In genomic region chrX:139870300-139870711, GRCm38 (mm10) we compare ENCODE assay signal across 8 mouse cellular contexts. TPM values are rescaled to one million over a fixed set of nuclear protein-coding genes. Genes with fewer than 3 reads are reported as not detected.
DNase-seq lines count a peak whose midpoint lies in the region; ATAC-seq lines count a peak whose summit lies in the region.

No protein-coding gene starts in this region.

- intact Hi-C loops in left cerebral cortex, postnatal 36 days (cut with DNase I): no loop called here

- 0 out of 2 replicates have a peak, but pooled peaks have one; percentile 23 for ATAC-seq in cerebellum, adult (ENCODE audit: insufficient number of reproducible peaks, low FRiP score, low TSS enrichment)
- peak; percentile 12; the same call in 1 of the 2 replicates for ATAC-seq in hindbrain, embryonic 14.5 days (ENCODE audit: low FRiP score)
- peak; percentile 30 for ATAC-seq in liver, embryonic 11.5 days (replicated peaks; ENCODE audit: low FRiP score)

- H3K4me1 ChIP-seq in hindbrain, embryonic 14.5 days (replicated peaks; ENCODE audit: control insufficient read depth, insufficient read depth, low read length): no peaks in the 10 kb centered on the region
- H3K4me1 ChIP-seq in liver, embryonic 11.5 days (replicated peaks; ENCODE audit: control insufficient read depth, insufficient read depth, low read length): no peaks in the 10 kb centered on the region

- no peaks in the 10 kb centered on the region for H3K9me3 ChIP-seq in hindbrain, embryonic 14.5 days (ENCODE audit: control insufficient read depth, low read length)
- H3K9me3 ChIP-seq in liver, embryonic 11.5 days (ENCODE audit: control insufficient read depth, low read length): no peaks in the 10 kb centered on the region

- H3K4me2 ChIP-seq in hindbrain, embryonic 14.5 days (replicated peaks): peak overlapping the region; percentile 64
- peak overlapping the region; percentile 63 for H3K4me2 ChIP-seq in liver, embryonic 11.5 days

- H3K27me3 ChIP-seq in hindbrain, embryonic 14.5 days (ENCODE audit: control insufficient read depth, insufficient read depth, low read length): 0 out of 2 replicates have a peak, but pooled peaks cover 7% of the 10 kb centered on the region
- no peaks in the 10 kb centered on the region for H3K27me3 ChIP-seq in liver, embryonic 11.5 days (replicated peaks; ENCODE audit: control insufficient read depth, insufficient read depth, low read length)

- WGBS in hindbrain, embryonic 14.5 days: 15% methylated on average over 15 of the region's 15 CpGs
- 20% methylated on average over 15 of the region's 15 CpGs for WGBS in liver, embryonic 11.5 days

- H3K4me3 ChIP-seq in hindbrain, embryonic 14.5 days (replicated peaks; ENCODE audit: low read length): peak overlapping the region; percentile 57
- H3K4me3 ChIP-seq in liver, embryonic 11.5 days (ENCODE audit: low read depth, low read length): peak overlapping the region; percentile 66

- H3K9ac ChIP-seq in hindbrain, embryonic 14.5 days: 0 out of 2 replicates have a peak overlapping the region, but pooled peaks have one; percentile 66
- peak overlapping the region; percentile 59; the same call in 1 of the 2 replicates for H3K9ac ChIP-seq in liver, embryonic 11.5 days (ENCODE audit: low read depth, low read length)

- H3K27ac ChIP-seq in hindbrain, embryonic 14.5 days: no peak overlapping the region
- no peak overlapping the region for H3K27ac ChIP-seq in liver, embryonic 11.5 days (ENCODE audit: low read depth, low read length)

- H3K36me3 ChIP-seq in hindbrain, embryonic 14.5 days (replicated peaks; ENCODE audit: control insufficient read depth, insufficient read depth): no peaks in the 10 kb centered on the region
- H3K36me3 ChIP-seq in liver, embryonic 11.5 days (ENCODE audit: control insufficient read depth, insufficient read depth, low read length): no peaks in the 10 kb centered on the region

- DNase-seq in cerebellum, adult 11 months: no peak
- DNase-seq in cerebellum, adult 9-10 months: peak; percentile 12
- DNase-seq in gastrocnemius, adult 18-20 months (ENCODE audit: low spot score): peak; percentile 44
- no peak for DNase-seq in hindbrain, embryonic 14.5 days (ENCODE audit: low spot score)
- DNase-seq in liver, embryonic 11.5 days (ENCODE audit: low spot score): peak; percentile 32
- peak; percentile 16 for DNase-seq in neural tube, embryonic 10.5 days (ENCODE audit: extremely low spot score, low spot score)
- no peak for DNase-seq in left cerebral cortex, postnatal 36 days (ENCODE audit: low spot score in 2 of 2)

RNA-seq across cellular contexts. Expression of gene Morc4, which starts 1.2 kb away (rescaled TPM):
- 1 to 10 TPM; 3.8 to 5.7 TPM for total RNA-seq in gastrocnemius, adult 18-20 months (2021)
- 5.3 and 6.5 TPM in 2 replicates for polyA plus RNA-seq in hindbrain, embryonic 14.5 days (2014; fragmentation: Nextera tagmentation; extraction: Ambion mirVana)
- polyA plus RNA-seq in liver, embryonic 11.5 days (2014; fragmentation: Nextera tagmentation; extraction: Ambion mirVana): 17.9 and 19.6 TPM in 2 replicates
- 1 to 10 TPM; 3.5 to 5.3 TPM for total RNA-seq in left cerebral cortex, postnatal 36 days (2021)

Comparison
In these comparisons a context has a peak if more than half of its experiments do, and no peak if none do; other contexts are left out.
1. DNase-seq: peak in cerebellum, adult 9-10 months (single experiment), gastrocnemius, adult 18-20 months (single experiment), liver, embryonic 11.5 days (single experiment) and neural tube, embryonic 10.5 days (single experiment); none in cerebellum, adult 11 months (single experiment), hindbrain, embryonic 14.5 days (single experiment) and left cerebral cortex, postnatal 36 days (0 of 2).
2. Peak in every context shown above with its lines, with median percentiles within 50 percentile points of each other: ATAC-seq.